Mouse (Mus musculus): ENCODE measurements around the gene Gpn2. TPM values are rescaled to one million over a fixed set of nuclear protein-coding genes. Genes with fewer than 3 reads are reported as not detected.

Gpn2 gene
- total RNA-seq, 2 experiments from 2014 or later, result 16.2 to 16.4 TPM

DNA sequence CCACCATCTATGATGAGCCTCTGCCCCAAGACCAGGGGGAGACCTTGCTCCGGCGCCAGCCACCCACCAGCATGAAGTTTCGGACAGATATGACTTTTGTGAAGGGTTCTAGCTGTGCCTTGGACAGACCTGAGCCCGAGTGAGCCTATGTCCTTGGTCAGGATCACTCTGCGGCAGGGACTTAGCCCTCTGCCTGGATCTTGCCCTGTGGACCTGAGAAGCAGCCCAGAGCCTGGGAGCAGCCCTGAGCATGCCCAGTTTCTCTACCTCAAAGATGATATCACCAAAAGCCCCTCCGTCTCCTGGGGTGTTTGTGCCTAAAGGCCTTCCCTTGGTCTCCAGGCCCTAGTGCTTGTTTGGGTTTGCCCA, 488 bp upstream of the Gpn2 start:
- DNase-seq (ENCODE audit: low spot score in 2 of 2), result no peak

DNA sequence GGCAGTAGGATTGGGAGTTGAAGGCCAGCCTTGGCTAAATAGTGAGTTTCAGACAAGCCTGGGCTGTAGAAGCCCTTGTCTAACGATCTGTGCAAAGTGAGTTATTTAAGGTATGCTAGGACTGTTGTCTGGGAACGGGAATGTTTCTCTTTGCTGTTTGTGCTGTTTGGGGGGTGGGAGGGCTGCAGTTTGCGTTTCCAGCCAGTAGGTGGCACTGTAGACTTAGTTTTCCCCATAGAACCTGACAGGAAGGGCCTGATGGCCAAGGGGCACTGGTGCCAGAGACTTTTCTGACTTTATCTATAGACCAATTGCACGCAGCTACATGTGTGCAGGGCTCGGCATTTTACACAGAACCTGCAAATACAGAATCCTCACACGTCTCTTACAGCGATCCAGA, 8.4 kb downstream of the Gpn2 start:
- DNase-seq (ENCODE audit: low spot score in 2 of 2), result peak; percentile 73 to 75

DNA sequence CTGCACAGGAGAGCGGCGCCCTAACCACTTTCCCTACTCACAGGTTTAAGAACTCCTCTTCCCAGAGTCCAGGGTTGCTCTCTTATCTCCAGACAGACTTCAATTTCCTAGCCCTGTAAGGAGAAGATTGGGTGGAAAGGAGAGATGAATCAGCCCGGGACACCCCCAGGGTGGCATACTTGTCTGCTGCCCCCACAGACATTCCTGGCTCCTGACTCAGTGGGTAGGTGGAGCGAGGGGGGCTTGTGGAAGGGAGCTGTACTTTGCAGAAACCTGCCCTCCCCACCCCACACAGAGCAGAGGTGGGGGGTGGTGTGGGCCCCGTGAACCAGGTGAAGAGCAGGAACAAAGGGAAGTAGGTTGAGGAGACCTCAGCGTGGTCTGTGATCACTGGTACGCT, 11.4 kb downstream of the Gpn2 start:
- no peak for DNase-seq (ENCODE audit: low spot score in 2 of 2)

DNA sequence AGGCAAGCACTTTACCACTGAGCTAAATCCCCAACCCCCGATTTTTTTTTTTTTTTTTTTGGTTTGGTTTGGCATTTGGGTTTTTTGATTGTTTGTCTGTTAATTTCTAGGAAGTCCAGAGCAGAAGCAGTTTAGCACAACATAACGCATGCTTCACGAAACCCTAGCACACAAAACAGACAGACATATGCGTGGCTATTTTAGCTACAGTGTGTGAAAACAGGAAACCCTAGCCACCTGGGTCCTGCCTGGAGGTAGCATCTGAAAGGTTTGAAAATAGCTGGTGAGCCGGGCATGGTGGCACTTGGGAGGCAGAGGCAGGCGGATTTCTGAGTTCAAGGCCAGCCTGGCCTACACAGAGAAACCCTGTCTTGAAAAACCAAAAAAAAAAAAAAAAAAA, 11.9 kb downstream of the Gpn2 start:
- DNase-seq (ENCODE audit: low spot score in 2 of 2), result no peak

DNA sequence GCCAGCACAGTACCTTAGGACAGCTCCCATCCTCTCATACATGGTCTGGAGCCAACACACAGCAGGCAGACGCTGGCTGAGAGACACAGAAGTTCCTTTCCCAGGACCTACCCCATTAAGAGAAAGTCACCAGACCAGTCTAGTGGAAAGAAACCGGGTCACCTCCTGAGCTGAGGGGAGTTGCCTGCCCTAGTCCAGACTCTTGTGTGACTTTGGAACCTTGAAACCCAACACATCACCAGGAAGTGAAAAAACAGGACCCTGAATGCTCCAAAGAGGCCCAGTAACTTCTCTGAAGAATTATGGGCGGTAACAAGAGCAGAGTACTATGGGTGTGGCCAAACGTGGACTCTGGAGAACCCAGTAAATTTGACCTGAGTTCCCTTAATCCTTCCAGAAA, 14.5 kb downstream of the Gpn2 start:
- no peak for DNase-seq (ENCODE audit: low spot score in 2 of 2)

DNA sequence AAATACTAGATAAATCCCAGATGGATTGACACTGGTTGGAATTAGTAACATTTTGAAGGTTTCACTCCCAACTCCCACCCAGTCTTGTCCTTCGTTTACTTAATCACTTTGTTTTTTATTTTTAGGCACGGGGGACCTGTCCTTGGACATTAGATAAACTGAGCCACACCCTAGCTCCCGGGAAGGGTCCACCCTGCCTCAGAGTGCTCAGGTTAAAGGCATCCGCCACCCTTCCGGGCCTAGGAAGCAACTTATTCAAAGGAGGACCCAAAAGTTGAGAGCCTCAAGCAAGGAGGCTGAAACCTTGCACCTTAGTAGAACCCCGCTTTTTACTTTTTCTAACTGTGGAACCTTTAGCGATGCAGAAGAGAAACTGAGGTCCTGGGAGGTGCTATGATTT, 15.0 kb downstream of the Gpn2 start:
- DNase-seq (ENCODE audit: low spot score in 2 of 2), result no peak

DNA sequence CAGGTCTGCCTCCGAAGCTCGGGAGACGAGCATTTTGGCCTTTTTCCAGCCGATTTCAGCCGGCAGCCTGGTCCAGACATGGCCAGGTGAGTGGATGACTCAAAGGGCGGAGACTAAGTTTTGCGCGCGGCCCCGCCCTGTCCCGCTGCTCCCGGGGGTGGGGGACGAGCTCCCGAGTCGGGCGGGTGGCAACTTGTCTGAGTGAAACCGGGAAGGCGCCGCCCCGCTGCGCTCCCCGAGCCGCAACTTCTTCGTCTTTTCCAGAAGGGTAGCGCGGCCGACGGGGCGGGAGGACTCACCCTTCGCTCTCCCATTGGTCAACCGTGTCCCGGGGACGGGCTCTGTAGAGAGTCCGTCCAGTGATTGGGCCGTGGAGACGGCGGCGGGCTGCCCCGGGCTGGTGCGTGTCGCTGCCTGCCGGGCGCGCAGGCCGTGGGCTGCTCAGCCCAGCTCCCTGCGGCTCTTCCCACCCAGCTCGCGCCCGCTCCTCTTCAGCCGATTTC, 15.5 kb downstream of the Gpn2 start:
- DNase-seq (ENCODE audit: low spot score in 2 of 2), result peak; percentile 85 to 88

DNA sequence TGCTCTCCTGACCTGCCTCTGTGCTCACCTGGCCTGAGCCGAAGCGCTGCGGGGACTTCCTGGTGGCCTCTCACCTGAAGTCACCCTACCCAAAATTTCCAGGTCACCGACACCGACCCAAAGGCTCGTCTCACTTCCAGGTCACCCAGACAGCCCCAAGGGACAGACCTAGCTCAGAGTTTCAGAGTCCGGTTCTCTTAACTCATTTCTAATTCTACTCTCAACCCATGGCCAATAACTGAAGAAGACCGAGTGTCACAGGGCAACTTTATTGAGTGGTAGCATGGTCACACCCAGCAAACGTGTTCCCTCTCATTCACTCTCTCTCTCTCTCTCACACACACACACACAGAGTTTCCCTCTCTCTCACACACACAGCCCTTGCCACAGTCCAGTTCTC, 16.1 kb downstream of the Gpn2 start:
- DNase-seq (ENCODE audit: low spot score in 2 of 2), result no peak

DNA sequence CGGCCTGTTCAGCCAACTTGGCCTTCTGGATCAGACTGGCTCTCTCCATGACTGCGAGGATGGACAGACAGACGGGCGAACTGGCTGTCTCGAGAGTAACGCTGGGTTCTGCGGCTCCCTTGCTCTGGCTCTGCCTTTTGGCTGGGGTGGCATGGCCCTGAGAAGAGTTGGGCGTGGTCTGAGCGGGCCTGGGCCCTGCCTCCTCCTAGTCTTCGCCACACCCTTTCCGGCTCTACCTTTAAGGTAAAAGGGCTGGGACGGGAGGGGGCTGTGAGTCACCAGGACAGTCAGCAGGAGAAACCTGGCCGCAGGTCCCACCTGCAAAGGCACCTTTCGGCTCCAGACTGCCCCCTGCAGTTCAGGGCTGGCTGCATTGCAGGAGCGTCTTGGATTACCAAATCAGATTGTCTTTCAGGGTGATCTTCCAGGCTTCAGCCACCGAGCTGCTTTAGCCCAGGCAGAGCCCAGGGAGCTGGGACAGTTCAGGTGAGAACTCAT, 17.6 kb downstream of the Gpn2 start, which contains the start of gene Sfn:
TSS of gene Sfn (minus strand) at position 448 of the 498 bp plus-strand sequence.
- DNase-seq (ENCODE audit: low spot score in 2 of 2), result peak; percentile 31 to 50

DNA sequence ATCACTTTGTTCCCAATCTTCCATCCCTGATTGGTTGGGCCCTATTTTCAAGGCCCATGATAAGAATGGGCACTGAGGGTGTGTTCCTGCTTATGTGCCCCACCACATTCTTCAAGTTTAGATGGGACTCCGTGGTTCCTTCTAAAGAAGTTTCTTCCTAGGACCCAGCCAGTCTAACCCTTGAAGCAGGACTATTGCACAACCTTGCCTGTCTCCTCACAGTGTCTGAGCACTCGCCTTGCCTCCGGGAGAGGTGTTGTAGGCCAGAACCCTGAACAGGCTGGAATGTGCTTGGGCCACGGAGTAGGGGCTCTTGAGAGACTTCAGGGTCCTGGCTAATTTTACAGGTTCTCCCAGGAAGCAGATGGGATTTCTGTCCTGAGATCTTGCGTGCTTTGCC, 18.9 kb downstream of the Gpn2 start:
- DNase-seq (ENCODE audit: low spot score in 2 of 2), result no peak

DNA sequence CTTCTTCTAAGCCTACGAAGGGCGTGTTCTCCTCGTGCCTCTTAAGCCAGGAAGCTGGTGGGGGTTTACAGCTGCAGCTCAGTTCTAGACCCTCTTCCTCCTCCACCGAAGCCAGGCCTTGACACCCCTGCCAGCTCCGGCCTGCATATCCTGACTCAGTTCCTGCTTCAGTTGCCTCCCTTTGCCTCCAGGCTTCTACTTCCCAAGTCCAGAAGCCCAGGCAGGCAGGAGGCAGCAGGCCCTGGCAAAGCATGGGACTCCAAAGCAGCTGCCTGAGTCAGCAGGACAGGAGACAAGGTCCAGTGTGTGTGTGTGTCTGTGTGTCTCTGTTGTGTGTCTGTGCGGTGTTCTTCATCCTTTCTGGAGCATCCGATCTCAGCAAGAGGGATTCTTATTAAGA, 20.0 kb downstream of the Gpn2 start:
- no peak for DNase-seq (ENCODE audit: low spot score in 2 of 2)

DNA sequence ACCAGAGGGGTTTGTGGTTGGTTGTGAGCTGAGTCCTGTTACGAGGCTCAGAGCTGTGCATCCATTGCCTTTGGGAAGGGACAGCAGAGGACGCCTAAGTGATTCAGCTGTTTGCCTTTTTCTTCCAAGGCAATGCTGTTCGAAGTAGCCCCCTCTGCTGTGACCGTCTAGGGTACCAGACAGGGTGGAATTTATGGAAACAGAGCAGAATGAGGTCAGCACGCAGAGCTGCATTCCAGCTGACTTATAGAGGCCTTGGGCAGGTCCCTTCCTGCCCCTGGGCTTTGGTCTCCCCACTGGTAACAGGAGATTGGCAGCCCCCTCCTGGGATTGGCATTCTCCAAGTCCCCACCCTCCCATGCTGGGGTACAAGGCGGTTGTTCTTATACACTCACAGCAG, 20.7 kb downstream of the Gpn2 start:
- no peak for DNase-seq (ENCODE audit: low spot score in 2 of 2)

DNA sequence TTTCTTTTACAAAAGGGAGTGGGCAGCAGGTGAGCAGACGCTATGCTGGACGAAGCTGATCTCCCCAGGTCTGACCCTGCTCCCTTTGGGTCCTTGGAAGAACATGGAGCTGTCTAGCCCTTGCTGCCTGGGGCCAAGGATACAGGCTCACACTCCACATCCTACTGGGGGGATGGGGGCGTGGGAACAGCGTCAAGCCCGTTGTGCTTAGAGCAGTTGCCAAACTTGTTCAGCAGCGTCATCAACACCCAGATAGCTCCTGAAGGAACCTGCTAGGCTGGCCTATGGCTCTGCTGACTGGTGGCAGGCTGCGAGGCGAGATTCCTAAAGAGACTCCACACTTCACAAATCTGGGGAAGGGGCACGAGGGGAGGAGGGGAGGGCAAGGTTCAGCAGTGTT, 21.2 kb downstream of the Gpn2 start:
- DNase-seq (ENCODE audit: low spot score in 2 of 2), result no peak

DNA sequence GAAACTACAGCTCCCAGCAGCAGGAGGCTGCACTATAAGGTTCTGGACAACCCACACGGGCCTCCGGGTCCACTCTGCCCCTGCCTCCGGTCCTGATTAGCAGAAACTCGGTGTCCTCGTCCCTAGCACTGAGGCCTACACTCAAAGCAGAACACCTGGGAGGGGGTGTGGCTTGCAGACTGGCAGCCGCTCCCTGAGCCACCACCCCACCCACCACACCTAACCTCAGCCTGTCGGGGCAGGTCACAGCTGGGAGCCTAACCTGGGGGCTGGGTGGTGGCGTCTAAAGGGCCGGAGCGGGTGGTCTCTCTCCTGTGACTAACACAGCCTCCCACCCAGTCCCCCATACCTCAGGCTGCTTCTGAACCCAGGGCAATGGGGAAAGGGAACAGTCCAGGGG, 23.1 kb downstream of the Gpn2 start:
- DNase-seq (ENCODE audit: low spot score in 2 of 2), result no peak

DNA sequence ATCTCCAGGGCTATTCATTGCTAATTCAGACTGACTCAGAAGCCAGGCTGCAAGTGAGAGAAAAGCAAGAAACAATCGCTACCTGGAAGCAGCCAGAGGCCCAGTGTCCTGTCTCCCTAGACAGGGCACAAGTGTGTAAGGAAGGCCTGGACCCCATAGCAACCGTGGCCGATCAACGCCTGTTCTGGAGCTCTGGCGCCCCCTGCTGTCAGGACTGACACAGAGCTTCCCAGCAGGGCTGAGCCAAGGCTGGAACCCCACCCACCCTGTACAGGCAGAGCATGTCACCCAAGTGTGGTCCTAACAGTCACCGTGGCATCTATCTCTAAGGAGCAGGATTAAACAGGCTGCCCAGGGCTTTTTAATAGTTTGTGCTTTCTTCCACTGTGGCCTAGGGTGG, 25.6 kb downstream of the Gpn2 start:
- DNase-seq (ENCODE audit: low spot score in 2 of 2), result peak; percentile 82 to 92

DNA sequence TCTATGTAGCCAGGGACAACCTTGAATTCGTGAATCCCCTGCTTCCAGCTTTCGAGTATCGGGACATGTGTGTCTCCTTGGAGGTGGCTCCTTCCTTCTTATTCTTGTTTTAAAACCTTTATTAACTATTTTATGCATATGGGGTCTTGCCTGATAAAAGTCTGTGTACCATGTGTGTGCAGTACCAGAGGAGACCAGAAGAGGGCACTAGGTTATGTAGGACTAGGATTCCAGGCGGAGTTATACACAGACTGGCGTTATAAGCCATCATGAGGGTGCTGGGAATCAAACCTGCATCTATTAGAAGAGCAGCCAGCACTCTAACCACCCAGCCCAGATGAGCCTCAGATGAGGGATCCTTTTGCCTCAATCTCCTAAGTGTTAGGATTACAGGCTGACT, 27.7 kb downstream of the Gpn2 start:
- DNase-seq (ENCODE audit: low spot score in 2 of 2), result no peak

DNA sequence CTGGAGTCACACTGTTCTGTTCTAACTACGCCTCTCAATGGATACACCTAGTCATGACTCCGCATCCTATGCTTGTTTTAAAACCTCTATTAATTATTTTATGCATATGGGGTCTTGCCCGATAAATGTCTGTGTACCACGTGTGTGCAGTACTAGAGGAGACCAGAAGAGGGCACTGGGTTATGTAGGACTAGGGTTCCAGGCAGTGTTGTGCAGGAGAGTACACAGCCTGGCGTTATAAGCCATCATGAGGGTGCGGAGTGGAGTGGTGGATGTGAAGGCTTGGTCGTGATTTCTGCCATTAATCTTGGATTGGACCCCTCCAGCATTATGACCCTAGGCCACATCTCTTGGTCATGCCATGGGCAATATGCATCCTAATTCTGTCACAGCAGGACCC, 28.3 kb downstream of the Gpn2 start:
- DNase-seq (ENCODE audit: low spot score in 2 of 2), result no peak

DNA sequence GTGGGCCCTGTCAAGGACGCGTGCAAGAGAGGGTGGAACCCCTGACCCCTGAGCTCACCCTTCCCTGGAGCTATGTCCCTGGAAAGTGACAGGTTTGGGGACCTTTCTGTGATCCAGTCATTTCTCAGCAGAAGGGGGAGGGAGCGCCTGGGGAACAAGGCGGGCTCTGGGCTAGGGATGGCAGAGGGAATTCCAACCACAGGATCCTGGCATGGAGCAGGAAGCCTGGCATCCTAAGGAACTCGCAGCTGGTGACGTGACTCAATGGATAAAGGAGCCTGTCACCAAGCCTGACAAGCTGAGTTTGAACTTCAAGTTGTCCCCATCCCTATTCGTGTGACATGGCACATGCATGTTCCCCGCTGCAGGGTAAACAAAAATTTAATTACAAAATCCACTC, 28.9 kb downstream of the Gpn2 start:
- DNase-seq (ENCODE audit: low spot score in 2 of 2), result no peak

DNA sequence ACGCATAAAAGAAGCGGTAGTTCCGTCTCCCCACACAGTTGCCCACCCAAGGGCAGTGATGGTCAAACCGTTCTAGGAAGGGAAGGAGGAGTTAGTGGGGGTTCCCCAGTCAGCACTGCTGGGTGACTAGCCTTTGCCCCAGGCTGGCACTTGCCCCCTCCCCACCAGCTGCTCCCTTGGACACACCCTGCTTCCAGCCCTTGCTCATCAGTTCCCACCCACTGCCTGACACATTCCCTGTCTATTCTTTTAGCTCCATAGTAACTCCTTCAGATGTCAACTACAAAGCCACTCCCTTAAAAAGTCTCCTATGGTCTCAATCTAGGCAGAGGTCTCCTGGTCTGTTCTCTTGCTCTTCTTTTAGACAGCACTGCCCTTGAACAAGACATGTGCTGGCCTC, 29.7 kb downstream of the Gpn2 start:
- DNase-seq (ENCODE audit: low spot score in 2 of 2), result no peak

DNA sequence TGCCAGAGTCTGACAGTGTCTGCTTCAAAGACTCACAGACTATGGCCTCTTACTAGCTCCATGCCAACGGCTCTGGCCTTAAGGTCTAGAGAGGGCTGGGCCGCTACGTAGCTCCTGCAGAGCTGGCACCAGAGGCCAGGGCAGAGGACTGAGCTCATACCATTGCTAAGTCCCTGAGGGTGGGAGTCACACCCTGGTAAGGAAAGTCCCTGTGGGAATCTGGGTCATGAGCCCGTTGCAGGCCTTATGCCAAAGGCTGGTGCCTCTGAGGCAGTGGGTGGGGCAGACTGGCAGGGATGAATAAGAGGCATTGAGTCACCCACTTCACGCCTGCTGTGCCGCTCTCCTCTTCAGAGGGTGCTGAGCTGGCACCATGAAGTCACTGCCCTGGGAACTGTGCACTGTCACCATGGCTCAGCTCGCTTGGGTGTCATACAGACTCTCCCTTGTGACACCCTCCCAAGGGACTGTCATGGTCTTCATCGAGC, 30.2 kb downstream of the Gpn2 start:
- peak; percentile 48 to 59 for DNase-seq (ENCODE audit: low spot score in 2 of 2)

DNA sequence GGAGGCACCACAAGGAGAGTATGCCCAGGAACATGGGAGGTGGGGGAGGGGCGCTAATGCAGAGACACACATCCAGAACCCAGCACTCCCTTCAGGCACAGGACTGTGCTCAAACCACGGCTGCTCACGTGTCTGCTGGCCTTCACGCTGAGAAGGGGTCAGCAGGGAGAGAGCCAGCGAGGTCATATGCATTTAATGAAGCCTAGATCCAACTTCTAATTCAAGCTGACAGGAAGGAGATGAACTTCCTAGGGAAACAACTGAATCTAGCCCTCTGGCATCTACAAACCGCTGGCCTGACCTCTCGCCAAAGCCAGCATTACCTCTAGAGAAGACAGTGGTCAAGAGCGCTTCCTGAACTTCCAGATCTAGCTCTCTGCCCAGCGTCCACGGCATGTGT, 31.3 kb downstream of the Gpn2 start:
- no peak for DNase-seq (ENCODE audit: low spot score in 2 of 2)

DNA sequence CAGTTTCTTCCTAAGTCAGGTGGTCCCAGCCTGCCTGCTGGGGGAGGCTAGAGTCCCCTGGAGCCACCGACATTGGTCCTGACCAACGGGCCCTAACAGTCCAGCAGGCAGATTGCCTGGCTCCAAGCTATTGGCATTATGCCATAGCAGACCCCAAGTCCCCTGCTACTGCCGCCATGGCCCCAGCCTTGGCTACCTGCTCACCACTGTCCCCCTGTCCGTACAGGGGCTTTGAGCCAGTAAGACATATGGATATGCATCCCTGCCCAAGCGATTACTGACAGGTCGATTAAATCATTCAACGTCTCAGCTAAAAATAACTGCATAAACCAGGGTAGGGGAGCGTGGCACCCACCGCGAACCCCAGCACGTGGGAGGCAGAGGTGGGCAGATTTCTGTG, 33.8 kb downstream of the Gpn2 start:
- DNase-seq (ENCODE audit: low spot score in 2 of 2), result no peak

DNA sequence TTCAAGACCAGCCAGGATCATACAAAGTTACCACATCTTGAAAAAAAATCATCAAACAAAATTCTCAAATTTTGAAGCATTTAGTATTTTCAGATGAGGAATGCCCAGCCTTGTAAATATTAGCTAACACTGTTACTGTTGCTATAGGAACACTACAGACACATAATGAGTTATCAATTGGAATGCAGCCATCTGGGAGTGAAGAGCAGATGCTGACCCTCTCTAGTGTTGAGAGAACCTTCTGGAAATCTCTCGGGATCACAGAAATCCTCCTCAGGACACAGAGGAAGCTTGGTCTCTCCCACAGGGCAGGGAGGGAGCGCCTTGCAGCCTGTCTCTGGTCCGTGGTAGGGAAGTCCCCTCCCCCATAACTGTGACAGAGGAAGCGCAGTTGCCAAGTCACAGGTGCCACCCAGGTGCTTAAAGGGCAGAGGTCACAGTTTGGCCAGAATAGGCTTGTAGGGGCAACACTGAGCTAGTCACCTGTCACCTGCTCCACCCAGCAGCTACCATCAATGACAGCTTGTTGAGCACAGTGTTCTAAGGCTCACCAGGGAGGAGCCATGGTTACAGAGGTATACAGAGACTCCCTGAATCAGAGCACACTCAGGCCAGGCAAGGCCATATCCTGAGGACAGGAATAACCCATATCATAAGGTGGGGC, 35.4 kb downstream of the Gpn2 start:
- DNase-seq (ENCODE audit: low spot score in 2 of 2), result no peak

All from adrenal gland, adult 18-20 months (tissue).